Mouse (Mus musculus) intestine, embryonic 16.5 days (tissue): ENCODE measurements around the gene Kank3. TPM values are rescaled to one million over a fixed set of nuclear protein-coding genes. Genes with fewer than 3 reads are reported as not detected.

Experiments used
- polyA plus RNA-seq: library from polyadenylated mRNA; unstranded; fragments of >200 nt; fragmentation: Nextera tagmentation; extraction: Ambion mirVana; gene quantifications from 2 replicates; pipeline ENCODE4 v1.2.1, GENCODE M21; 2015

Gene Kank3
- polyA plus RNA-seq, 1 experiment from 2014 or later, result 22.7 TPM

Other genes starting within 250 kb of the Kank3 start
- 38.1 and 39.6 TPM in 2 replicates for gene Zfp414, start 181.4 kb upstream of the Kank3 start, polyA plus RNA-seq
- 0.60 and 1.1 TPM in 2 replicates for gene Pram1, start 172.5 kb upstream of the Kank3 start, polyA plus RNA-seq
- 271 and 290 TPM in 2 replicates for gene Hnrnpm, start 123.7 kb upstream of the Kank3 start, polyA plus RNA-seq
- 50.4 and 54.7 TPM in 2 replicates for gene March2, start 91.8 kb upstream of the Kank3 start, polyA plus RNA-seq
- 193 and 220 TPM in 2 replicates for gene Rab11b, start 50.0 kb upstream of the Kank3 start, polyA plus RNA-seq
- 22.4 and 24.5 TPM in 2 replicates for gene Angptl4, start 28.7 kb upstream of the Kank3 start, polyA plus RNA-seq
- gene Rps28, start 14.0 kb downstream of the Kank3 start, polyA plus RNA-seq, result 838 and 894 TPM in 2 replicates
- 533 and 550 TPM in 2 replicates for gene Ndufa7, start 14.1 kb downstream of the Kank3 start, polyA plus RNA-seq
- gene Cd320, start 32.6 kb downstream of the Kank3 start, polyA plus RNA-seq, result 47.6 and 53.8 TPM in 2 replicates
- not detected in 2 replicates for gene Gm7029, start 63.3 kb downstream of the Kank3 start, polyA plus RNA-seq
- 5.9 and 7.0 TPM in 2 replicates for gene Kifc1, start 80.1 kb downstream of the Kank3 start, polyA plus RNA-seq
- gene Platr17, start 94.6 kb downstream of the Kank3 start, polyA plus RNA-seq, result 0.40 TPM in 1 of 2 replicates, not detected in the other
- 37.6 and 41.6 TPM in 2 replicates for gene Daxx, start 98.9 kb downstream of the Kank3 start, polyA plus RNA-seq
- gene Tapbp, start 105.4 kb downstream of the Kank3 start, polyA plus RNA-seq, result 44.5 and 45.8 TPM in 2 replicates
- gene Zbtb22, start 105.4 kb downstream of the Kank3 start, polyA plus RNA-seq, result 12.9 and 15.0 TPM in 2 replicates
- gene Rgl2, start 119.0 kb downstream of the Kank3 start, polyA plus RNA-seq, result 24.4 and 25.9 TPM in 2 replicates
- 150 and 167 TPM in 2 replicates for gene Pfdn6, start 129.8 kb downstream of the Kank3 start, polyA plus RNA-seq
- gene Wdr46, start 130.1 kb downstream of the Kank3 start, polyA plus RNA-seq, result 24.3 and 26.1 TPM in 2 replicates
- 12.6 and 15.5 TPM in 2 replicates for gene B3galt4, start 141.0 kb downstream of the Kank3 start, polyA plus RNA-seq
- gene Vps52, start 145.3 kb downstream of the Kank3 start, polyA plus RNA-seq, result 46.3 and 48.1 TPM in 2 replicates
- 1,753 and 1,902 TPM in 2 replicates for gene Rps18, start 145.5 kb downstream of the Kank3 start, polyA plus RNA-seq
- 307 and 325 TPM in 2 replicates for gene H2-K1, start 189.8 kb downstream of the Kank3 start, polyA plus RNA-seq
- gene Ring1, start 214.2 kb downstream of the Kank3 start, polyA plus RNA-seq, result 9.3 and 12.1 TPM in 2 replicates
- gene H2-Ke6, start 217.5 kb downstream of the Kank3 start, polyA plus RNA-seq, result 66.0 and 66.7 TPM in 2 replicates
- 171 and 176 TPM in 2 replicates for gene Slc39a7, start 221.2 kb downstream of the Kank3 start, polyA plus RNA-seq
- gene Rxrb, start 221.3 kb downstream of the Kank3 start, polyA plus RNA-seq, result 37.6 and 38.4 TPM in 2 replicates
- 0.20 and 0.45 TPM in 2 replicates for gene Col11a2, start 228.9 kb downstream of the Kank3 start, polyA plus RNA-seq